Mouse (Mus musculus): ENCODE measurements around the gene Trim67. TPM values are rescaled to one million over a fixed set of nuclear protein-coding genes. Genes with fewer than 3 reads are reported as not detected.

Gene Trim67
- total RNA-seq, 2 experiments from 2014 or later: 0.13 to 0.21 TPM

GRCm38 (mm10) chr8:124878946-124879526, 86.1 kb downstream of the Trim67 start:
- DNase-seq: no peak

Other genes with a start within 250 kb of the Trim67 start
- gene Agt, start 223.4 kb upstream of the Trim67 start, total RNA-seq (2021): 10 to 100 TPM; 15.7 to 19.7 TPM
- gene Capn9, start 217.0 kb upstream of the Trim67 start, total RNA-seq (2021): not detected
- 10 to 100 TPM; 13.7 to 14.0 TPM for gene 2310022B05Rik, start 129.7 kb upstream of the Trim67 start, total RNA-seq (2021)
- 10 to 100 TPM; 18.6 to 20.8 TPM for gene Ttc13, start 71.1 kb upstream of the Trim67 start, total RNA-seq (2021)
- gene Arv1, start 71.0 kb upstream of the Trim67 start, total RNA-seq (2021): 1 to 10 TPM; 3.2 to 3.7 TPM
- gene Fam89a, start 41.3 kb upstream of the Trim67 start, total RNA-seq (2021): under 1 TPM; 0.40 to 0.74 TPM
- gene Gnpat, start 69.9 kb downstream of the Trim67 start, total RNA-seq (2021): 100 to 1,000 TPM; 125 to 145 TPM
- 10 to 100 TPM; 24.5 to 25.4 TPM for gene 2810004N23Rik, start 70.0 kb downstream of the Trim67 start, total RNA-seq (2021)
- 1 to 10 TPM; 6.2 to 7.3 TPM for gene Exoc8, start 104.6 kb downstream of the Trim67 start, total RNA-seq (2021)
- gene Sprtn, start 104.8 kb downstream of the Trim67 start, total RNA-seq (2021): 1 to 10 TPM; 4.8 to 5.3 TPM
- gene Egln1, start 156.2 kb downstream of the Trim67 start, total RNA-seq (2021): 100 to 1,000 TPM; 101 to 138 TPM
- 10 to 100 TPM; 52.2 to 67.2 TPM for gene Tsnax, start 219.9 kb downstream of the Trim67 start, total RNA-seq (2021)